Mouse (Mus musculus) forebrain, embryonic 11.5 days (tissue): Measurements from ENCODE around the gene Pqlc3. TPM values are rescaled to one million over a fixed set of nuclear protein-coding genes. Genes with fewer than 3 reads are reported as not detected.

Experiments used
- ATAC-seq: fragments of 200-750 bp; cut with Nextera tagmentation; replicated peaks from 2 replicates; pipeline ENCODE4 v1.8.0; 2017; ENCODE audit warnings: moderate TSS enrichment; ENCODE audit not compliant: low FRiP score
- DNase-seq: peaks from one replicate; pipeline ENCODE4 v3.0.0-alpha.2; 2017; ENCODE audit warnings: low spot score
- H3K27ac ChIP-seq: fragments of 300-500 bp; sonication (generic); 2 replicates; pipeline ENCODE4 v1.5.1; 2014; ENCODE audit warnings: low read depth, low read length
- H3K27me3 ChIP-seq: fragments of 300-500 bp; sonication (generic); 2 replicates; pipeline ENCODE4 v1.6.1; 2014; ENCODE audit warnings: mild to moderate bottlenecking, low read length, mixed read lengths; ENCODE audit not compliant: control insufficient read depth, insufficient read depth
- H3K36me3 ChIP-seq: fragments of 300-500 bp; sonication (generic); 2 replicates; pipeline ENCODE4 v1.6.1; 2014; ENCODE audit warnings: mild to moderate bottlenecking, low read length, moderate library complexity, mixed read lengths; ENCODE audit not compliant: control insufficient read depth, insufficient read depth
- H3K4me1 ChIP-seq: fragments of 300-500 bp; sonication (generic); replicated peaks from 2 replicates; pipeline ENCODE4 v1.6.1; 2014; ENCODE audit warnings: low read length, mixed read lengths; ENCODE audit not compliant: control insufficient read depth, insufficient read depth
- H3K4me2 ChIP-seq: fragments of 300-500 bp; sonication (generic); 2 replicates; pipeline ENCODE4 v1.6.1; 2014; ENCODE audit warnings: low read depth, mild to moderate bottlenecking, low read length, moderate library complexity, mixed read lengths; ENCODE audit not compliant: severe bottlenecking
- H3K4me3 ChIP-seq: fragments of 300-500 bp; sonication (generic); 2 replicates; pipeline ENCODE4 v1.5.1; 2014; ENCODE audit warnings: low read depth, low read length
- H3K9ac ChIP-seq: fragments of 300-500 bp; sonication (generic); 2 replicates; pipeline ENCODE4 v1.6.1; 2014; ENCODE audit warnings: low read length
- H3K9me3 ChIP-seq: fragments of 300-500 bp; sonication (generic); 2 replicates; pipeline ENCODE4 v1.6.1; 2016; ENCODE audit warnings: low read length, mixed read lengths; ENCODE audit not compliant: control insufficient read depth
- WGBS: fragments of 180-500 bp; shearing (Covaris S2); extraction: QIAGEN DNeasy Blood & Tissue Kit; methylation state at CpG from one replicate; pipeline ENCODE4 v1.1.7; 2014; 5-methylcytosine and 5-hydroxymethylcytosine counted together
- polyA plus RNA-seq: library from polyadenylated mRNA; unstranded; fragments of >200 nt; fragmentation: Nextera tagmentation; extraction: Ambion mirVana; gene quantifications from 2 replicates; pipeline ENCODE4 v1.2.1, GENCODE M21; 2014

Pqlc3 gene
- polyA plus RNA-seq, 1 experiment from 2014 or later = 3.5 TPM

DNA sequence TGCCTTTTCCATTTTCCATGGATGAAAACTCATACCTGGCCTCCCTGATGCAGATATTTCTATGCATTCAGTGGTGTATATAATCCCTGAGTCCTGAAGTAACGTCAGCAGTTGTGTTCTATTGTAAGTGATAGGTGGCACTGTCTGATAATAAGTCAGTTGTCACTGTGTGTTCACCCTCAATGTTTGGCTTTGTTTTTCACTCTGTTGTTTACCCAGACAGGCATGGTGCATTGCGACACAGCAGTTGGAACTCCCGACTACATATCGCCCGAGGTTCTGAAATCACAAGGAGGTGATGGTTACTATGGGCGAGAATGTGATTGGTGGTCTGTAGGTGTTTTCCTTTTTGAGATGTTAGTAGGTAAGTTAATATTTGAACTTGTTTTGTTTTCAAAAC is 52.0 kb downstream of the Pqlc3 start:
- no peak overlapping the region for H3K9ac ChIP-seq

DNA sequence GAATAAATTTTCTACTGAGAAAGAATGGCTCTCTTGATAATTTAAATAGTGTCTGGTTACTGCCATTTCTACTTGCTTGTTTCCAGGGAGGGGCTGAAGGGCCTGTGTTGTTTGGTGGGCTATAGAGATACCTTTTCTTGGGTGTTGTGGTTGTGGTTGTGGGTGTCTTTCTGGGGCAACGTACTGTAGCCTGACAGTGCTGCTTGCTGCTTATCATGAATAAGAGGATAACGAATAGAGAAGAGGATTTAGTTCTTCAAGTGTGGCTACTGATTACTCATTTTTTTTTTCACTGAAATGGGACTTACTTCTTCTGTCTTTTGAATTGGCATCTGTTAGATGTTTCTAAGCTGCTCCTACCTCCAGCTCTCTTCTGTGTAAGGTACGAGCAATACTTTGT is 58.2 kb downstream of the Pqlc3 start:
- Histone ChIP-seq H3K4me2 (no peak overlapping the region), H3K9ac (no peak overlapping the region), H3K36me3 (no peaks in the 10 kb centered on the region), H3K27ac (no peak overlapping the region), H3K4me3 (no peak overlapping the region), H3K27me3 (no peaks in the 10 kb centered on the region), H3K4me1 (no peaks in the 10 kb centered on the region), H3K9me3 (no peaks in the 10 kb centered on the region)
- DNase-seq = no peak
- 86% methylated on average over 3 of the region's 3 CpGs for WGBS
- no peak for ATAC-seq

More for the DNA sequence above, 52.0 kb downstream of the Pqlc3 start:
- H3K4me1 ChIP-seq = no peaks in the 10 kb centered on the region
- ATAC-seq (no peak), DNase-seq (no peak)
- no peak overlapping the region for H3K27ac ChIP-seq
- WGBS = 88% methylated on average over 6 of the region's 6 CpGs
- H3K9me3 ChIP-seq = no peaks in the 10 kb centered on the region
- H3K4me2 ChIP-seq = no peak overlapping the region
- no peaks in the 10 kb centered on the region for H3K36me3 ChIP-seq
- no peak overlapping the region for H3K4me3 ChIP-seq
- no peaks in the 10 kb centered on the region for H3K27me3 ChIP-seq

Other genes with a start within 250 kb of the Pqlc3 start
- 7.1 and 7.7 TPM in 2 replicates for gene Greb1, start 199.5 kb downstream of the Pqlc3 start, polyA plus RNA-seq
- gene E2f6, start 189.4 kb downstream of the Pqlc3 start, polyA plus RNA-seq = 77.4 and 89.1 TPM in 2 replicates
- 15.8 and 17.9 TPM in 2 replicates for gene Rock2, start 105.5 kb downstream of the Pqlc3 start, polyA plus RNA-seq
- gene 2410004P03Rik, start 11.3 kb upstream of the Pqlc3 start, polyA plus RNA-seq = 0.32 and 0.47 TPM in 2 replicates
- 0.80 and 0.84 TPM in 2 replicates for gene Kcnf1, start 176.5 kb upstream of the Pqlc3 start, polyA plus RNA-seq